Mouse (Mus musculus) olfactory bulb, adult 2 months (tissue): ENCODE data around the gene Xylb.

Experiments
- CTCF ChIP-seq: fragments of 200-500 bp; IDR thresholded peaks from 2 replicates; pipeline ENCODE4 v1.5.1; 2012; ENCODE audit warnings: low read depth, mild to moderate bottlenecking, low read length, moderate library complexity; ENCODE audit not compliant: insufficient read depth
- POLR2A ChIP-seq: fragments of 200-500 bp; IDR thresholded peaks from 2 replicates; pipeline ENCODE4 v1.6.1; 2012; ENCODE audit warnings: mild to moderate bottlenecking, low read depth, low read length, moderate library complexity; ENCODE audit not compliant: insufficient read depth

- no peak for TF ChIP-seq CTCF
- no peak for TF ChIP-seq POLR2A
Measured at GRCm38 (mm10) chr9:119339558-119340211, 17.5 kb upstream of the Xylb start, which contains the start of gene Acaa1a.
